Mouse (Mus musculus) gastrocnemius, postnatal 36 days (tissue): ENCODE data around the gene Cdh12. TPM values are rescaled to one million over a fixed set of nuclear protein-coding genes. Genes with fewer than 3 reads are reported as not detected.
"Not testable (repeated sequence)": the region's sequence is repeated elsewhere in the genome, so short reads cannot be mapped to it uniquely, and the experiment has no call there.

Source experiments
- DNase-seq, 2 experiments: peaks; one replicate each; pipeline ENCODE4 v3.0.0; 2022
- intact Hi-C: fragments of 180-260 bp; cut with DNase I; formaldehyde crosslinking; loops from one replicate; pipeline ENCODE4 v1.15.1; 2025
- total RNA-seq, 2 experiments: library from RNA; stranded (reverse); gene quantifications; 2 replicates each; pipeline ENCODE4 v1.2.3; 2021

The Cdh12 gene
- total RNA-seq, 2 experiments from 2014 or later: not detected

GRCm38 (mm10) chr15:21069264-21069663 lies 620.2 kb downstream of the Cdh12 start:
- no peak for DNase-seq
- intact Hi-C loops: no loop called here

DNA sequence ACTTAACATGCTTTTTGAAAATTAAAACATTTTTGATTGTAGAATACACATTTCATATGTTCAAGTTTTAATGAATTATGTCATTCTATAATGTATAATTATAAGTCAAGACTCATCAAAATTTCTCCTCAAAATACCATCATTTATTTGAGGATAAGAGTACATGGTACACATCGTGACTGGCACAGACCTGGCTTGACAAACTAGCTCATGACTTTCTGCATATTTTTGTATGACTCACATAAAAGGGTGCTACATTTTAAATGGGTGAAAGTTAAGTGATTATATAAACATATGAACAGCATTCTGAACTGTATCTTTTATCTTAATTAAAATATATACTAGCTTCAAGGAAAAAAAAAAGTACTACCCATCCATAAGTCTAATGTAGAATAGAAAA lies 643.8 kb downstream of the Cdh12 start:
- no peak for DNase-seq
- intact Hi-C loops: no loop called here

GRCm38 (mm10) chr15:21109009-21109841 lies 660.2 kb downstream of the Cdh12 start:
- intact Hi-C loops: no loop called here
- DNase-seq: no peak

DNA sequence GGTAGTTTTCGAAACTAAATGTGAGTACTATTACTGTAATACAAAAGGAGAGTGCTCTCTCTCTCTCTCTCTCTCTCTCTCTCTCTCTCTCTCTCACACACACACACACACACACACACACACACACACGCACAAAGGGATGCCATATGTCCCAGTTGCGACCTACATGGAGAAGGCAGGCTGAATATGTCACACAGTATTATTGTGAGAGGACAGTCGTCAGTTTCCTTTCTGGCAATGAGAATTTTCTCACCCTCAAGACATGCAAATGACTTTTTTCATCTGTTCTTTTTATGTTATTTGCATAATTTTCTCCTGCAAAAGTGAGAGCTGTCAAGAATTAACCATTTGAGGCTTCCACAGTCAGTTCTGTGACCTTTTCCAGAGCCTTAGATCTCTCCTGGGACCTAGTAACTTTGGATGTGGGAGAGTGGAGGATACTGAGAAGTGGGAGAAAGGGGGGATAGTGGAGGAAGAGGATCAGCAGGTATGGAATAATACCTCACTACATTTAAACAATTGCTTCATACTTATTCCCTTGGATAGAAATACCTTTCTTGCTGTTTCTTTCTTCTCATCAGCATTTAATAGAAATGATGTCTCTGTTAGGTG lies 660.9 kb downstream of the Cdh12 start:
- no peak for DNase-seq
- intact Hi-C loops: no loop called here

- DNase-seq: no peak
- intact Hi-C loops: no loop called here
Measured at GRCm38 (mm10) chr15:21110874-21111603, 662.0 kb downstream of the Cdh12 start.

DNA sequence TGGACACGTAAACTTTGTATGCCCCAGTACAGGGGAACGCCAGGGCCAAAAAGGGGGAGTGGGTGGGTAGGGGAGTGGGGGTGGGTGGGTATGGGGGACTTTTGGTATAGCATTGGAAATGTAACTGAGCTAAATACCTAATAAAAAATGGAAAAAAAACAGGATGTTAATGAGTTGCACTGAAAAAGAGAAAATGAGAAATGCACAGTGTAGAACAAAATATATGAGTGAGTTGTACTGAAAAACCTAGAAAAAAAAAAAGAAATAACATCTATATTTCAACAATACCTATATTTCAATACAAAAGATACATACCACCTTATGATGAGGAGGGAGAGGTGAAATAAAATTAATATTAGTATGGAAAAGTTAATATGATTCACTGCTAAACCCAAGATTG lies 665.7 kb downstream of the Cdh12 start:
- intact Hi-C loops, DNase-seq: not testable (repeated sequence)

DNA sequence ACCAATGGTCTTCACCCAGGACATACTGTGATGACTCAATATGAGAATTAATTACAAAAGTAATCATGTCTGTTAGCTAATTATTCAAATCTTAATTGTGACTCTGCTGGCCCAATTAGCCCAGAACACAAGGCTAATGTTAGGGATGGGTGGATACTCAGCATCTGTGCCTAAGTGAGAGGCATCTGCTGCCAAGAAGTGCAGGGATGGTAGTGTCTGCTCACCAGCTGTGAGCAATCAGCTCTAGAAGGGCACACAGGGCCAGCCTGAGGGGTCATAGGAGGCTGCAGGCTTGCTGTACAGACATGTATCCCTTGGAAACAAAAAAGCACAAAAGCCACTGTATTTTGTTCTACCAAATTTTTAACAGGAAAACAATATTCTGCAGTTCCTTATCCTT lies 681.6 kb downstream of the Cdh12 start:
- intact Hi-C loops: no loop called here
- DNase-seq: no peak

GRCm38 (mm10) chr15:21132999-21133398 lies 683.9 kb downstream of the Cdh12 start:
- intact Hi-C loops: no loop called here
- DNase-seq: no peak

- intact Hi-C loops: no loop called here
- DNase-seq: no peak
Measured at GRCm38 (mm10) chr15:21146896-21147295, 697.8 kb downstream of the Cdh12 start.

GRCm38 (mm10) chr15:21153602-21154001 lies 704.5 kb downstream of the Cdh12 start:
- DNase-seq: no peak
- intact Hi-C loops: no loop called here

- intact Hi-C loops: no loop called here
- no peak for DNase-seq
Measured at GRCm38 (mm10) chr15:21179727-21180126, 730.7 kb downstream of the Cdh12 start.

GRCm38 (mm10) chr15:21180191-21180590 lies 731.1 kb downstream of the Cdh12 start:
- intact Hi-C loops: no loop called here
- DNase-seq: no peak

DNA sequence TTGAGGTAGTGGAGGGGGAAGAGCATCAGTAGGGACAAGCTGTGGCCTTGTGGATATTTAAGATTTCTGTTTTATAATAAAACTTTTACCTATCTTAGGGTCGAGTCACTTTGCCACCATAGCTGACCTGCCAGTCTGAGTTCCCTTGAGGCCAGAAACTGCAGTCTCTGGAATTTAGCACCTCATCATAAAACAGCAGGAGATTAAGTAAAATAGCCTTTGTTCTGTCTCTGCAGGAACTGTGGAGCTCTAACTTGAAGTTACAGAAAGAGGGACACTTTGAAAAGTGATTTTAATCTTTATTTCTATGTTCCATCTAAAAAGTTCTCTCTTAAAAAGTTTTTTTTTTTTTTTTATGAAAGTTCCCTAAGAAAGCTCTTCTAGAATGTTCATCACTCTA lies 736.7 kb downstream of the Cdh12 start:
- no peak for DNase-seq
- intact Hi-C loops: no loop called here

- intact Hi-C loops, DNase-seq: not testable (repeated sequence)
Measured at GRCm38 (mm10) chr15:21210089-21210488, 761.0 kb downstream of the Cdh12 start.

- no peak for DNase-seq
- intact Hi-C loops: no loop called here
Measured at GRCm38 (mm10) chr15:21223006-21223405, 773.9 kb downstream of the Cdh12 start.

DNA sequence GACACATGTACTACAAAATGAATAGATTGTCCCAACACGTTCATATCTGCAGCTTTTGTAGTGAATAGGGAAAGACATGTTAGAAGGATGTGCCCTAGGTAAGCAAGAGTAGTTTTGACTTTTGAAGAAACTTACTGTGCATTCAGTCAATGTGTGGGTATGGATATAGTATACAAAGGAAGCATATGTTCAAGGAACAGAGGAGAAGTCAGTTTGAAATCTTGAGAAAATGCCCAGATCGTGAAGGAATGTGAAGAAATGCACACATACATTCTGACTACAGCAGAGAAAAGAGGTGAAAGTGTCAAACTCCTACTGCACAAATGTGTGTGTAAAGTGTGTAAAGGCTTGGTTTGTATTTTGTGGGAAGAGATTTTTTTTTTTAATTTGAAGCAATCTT lies 812.3 kb downstream of the Cdh12 start:
- intact Hi-C loops: no loop called here
- no peak for DNase-seq

DNA sequence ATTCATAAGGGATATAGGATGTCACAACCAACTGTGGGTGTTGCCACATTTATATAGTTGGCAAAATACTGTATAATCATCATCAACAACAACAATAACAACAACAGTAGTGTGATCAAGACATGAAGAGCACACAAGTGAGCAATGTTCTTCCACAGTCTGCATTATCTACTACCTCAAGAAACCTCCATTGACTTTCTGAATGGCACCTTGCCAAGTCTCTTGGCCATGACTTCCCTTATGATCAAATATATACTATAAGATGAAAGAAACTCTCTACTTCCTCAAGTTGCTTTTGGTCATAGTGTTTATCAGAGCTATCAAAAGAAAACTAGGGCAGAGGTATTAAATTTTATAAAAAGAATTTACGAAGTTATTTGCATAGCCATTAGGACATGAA lies 820.8 kb downstream of the Cdh12 start:
- intact Hi-C loops: no loop called here

DNA sequence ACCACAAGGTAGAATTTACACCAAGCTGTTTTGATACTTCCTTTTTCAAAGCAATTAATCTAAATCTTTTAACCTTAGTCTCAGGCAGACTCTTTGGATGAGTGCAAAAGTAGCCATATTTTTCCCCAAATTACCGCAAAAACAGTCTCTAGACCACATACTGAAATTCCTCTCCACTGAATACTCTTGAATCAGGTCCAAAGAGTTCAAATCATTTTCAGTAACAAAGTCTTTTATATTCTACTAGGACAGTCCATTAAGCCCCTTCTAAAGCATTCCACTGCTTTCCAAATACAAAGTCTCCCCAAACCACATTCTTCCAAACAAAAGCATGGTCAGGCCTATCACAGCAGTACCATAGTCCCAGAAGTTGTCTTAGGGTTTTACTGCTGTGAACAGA lies 848.0 kb downstream of the Cdh12 start:
- intact Hi-C loops: no loop called here
- DNase-seq: no peak

More for the DNA sequence above, 820.8 kb downstream of the Cdh12 start:
- DNase-seq: no peak

GRCm38 (mm10) chr15:21315457-21315856 lies 866.4 kb downstream of the Cdh12 start:
- intact Hi-C loops: no loop called here
- DNase-seq: no peak

GRCm38 (mm10) chr15:21343853-21344252 lies 894.8 kb downstream of the Cdh12 start:
- intact Hi-C loops: no loop called here
- DNase-seq: no peak

- intact Hi-C loops: no loop called here
- DNase-seq: no peak
Measured at GRCm38 (mm10) chr15:21344323-21344722, 895.3 kb downstream of the Cdh12 start.
